Mouse (Mus musculus) ES-Bruce4 (cell line): ENCODE results near the gene Prss33.

Experiments
- CTCF ChIP-seq: IDR thresholded peaks from one replicate; pipeline ENCODE4 v1.8.1; 2011; ENCODE audit warnings: low read depth, low read length
- EP300 ChIP-seq: IDR thresholded peaks from 2 replicates; pipeline ENCODE4 v1.6.1; 2011; ENCODE audit warnings: low read depth, low read length; ENCODE audit not compliant: insufficient read depth
- POLR2A ChIP-seq: IDR thresholded peaks from one replicate; pipeline ENCODE4 v1.8.1; 2011; ENCODE audit warnings: low read length; ENCODE audit not compliant: insufficient read depth

GRCm38 (mm10) chr17:23828271-23829001, 7.4 kb downstream of the Prss33 start:
- TF ChIP-seq CTCF (no peak), EP300 (no peak), POLR2A (no peak)
